26 mouse cellular contexts compared by ENCODE assay signal in the genomic region with DNA sequence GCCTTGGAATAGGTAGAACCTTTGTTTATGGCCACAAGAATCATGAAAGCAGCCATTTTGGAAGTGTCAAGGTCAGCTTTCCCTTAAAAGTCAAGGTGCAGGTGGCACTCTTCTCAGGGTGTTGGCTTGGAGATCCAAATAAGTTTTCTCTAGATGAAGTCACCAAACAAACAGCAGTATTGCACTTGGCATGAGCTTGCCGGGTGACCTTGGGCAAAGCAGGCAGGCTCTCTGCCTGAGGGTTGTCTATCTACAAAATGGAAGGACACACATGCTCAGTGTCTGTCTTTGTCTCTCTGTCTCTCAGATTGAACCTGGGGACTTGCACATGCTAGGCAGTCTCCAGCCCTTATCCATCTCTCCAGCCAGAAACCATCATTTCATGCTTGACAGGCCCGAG. TPM values are rescaled to one million over a fixed set of nuclear protein-coding genes. Genes with fewer than 3 reads are reported as not detected.
"Had no signal": no experiment of that assay in that cellular context is flagged by ENCODE, and none has a peak within 500 bp of the region (broad histone marks: within the 10 kb centered on the region; RNA-seq: fewer than 3 reads in every experiment).

No protein-coding gene starts in this region.

- ATAC-seq: midbrain, embryonic 15.5 days had no signal

- H3K9ac ChIP-seq: liver, embryonic 15.5 days; lung, embryonic 15.5 days; midbrain, embryonic 12.5 days; midbrain, embryonic 15.5 days; neural tube, embryonic 12.5 days; neural tube, embryonic 15.5 days had no signal

- H3K27ac ChIP-seq: left cerebral cortex, adult 2 months; liver, embryonic 15.5 days; lung, embryonic 15.5 days; midbrain, embryonic 12.5 days; midbrain, embryonic 15.5 days; neural tube, embryonic 12.5 days; neural tube, embryonic 15.5 days had no signal

- H3K4me1 ChIP-seq: lung, embryonic 15.5 days; midbrain, embryonic 15.5 days; neural tube, embryonic 12.5 days; neural tube, embryonic 15.5 days had no signal

- H3K4me3 ChIP-seq: left cerebral cortex, adult 2 months; liver, embryonic 15.5 days; lung, embryonic 15.5 days; midbrain, embryonic 12.5 days; midbrain, embryonic 15.5 days; neural tube, embryonic 12.5 days; neural tube, embryonic 15.5 days had no signal

- H3K9me3 ChIP-seq: liver, embryonic 15.5 days; lung, embryonic 15.5 days; midbrain, embryonic 12.5 days; midbrain, embryonic 15.5 days; neural tube, embryonic 12.5 days; neural tube, embryonic 15.5 days had no signal

- H3K4me2 ChIP-seq: liver, embryonic 11.5 days; liver, embryonic 15.5 days; lung, embryonic 15.5 days; midbrain, embryonic 12.5 days; midbrain, embryonic 15.5 days; neural tube, embryonic 12.5 days; neural tube, embryonic 15.5 days had no signal

- DNase-seq: kidney, adult 2 months; kidney, postnatal 10 days; kidney, postnatal 36 days; layer of hippocampus, postnatal 36 days; lung, adult 18-20 months; lung, postnatal 10 days; lung, postnatal 36 days; thymus, adult 18-20 months; thymus, postnatal 36 days had no signal

- H3K36me3 ChIP-seq: liver, embryonic 15.5 days; lung, embryonic 15.5 days; midbrain, embryonic 12.5 days; midbrain, embryonic 15.5 days; neural tube, embryonic 12.5 days; neural tube, embryonic 15.5 days had no signal

- H3K27me3 ChIP-seq: liver, embryonic 15.5 days; lung, embryonic 15.5 days; midbrain, embryonic 12.5 days; midbrain, embryonic 15.5 days; neural tube, embryonic 12.5 days; neural tube, embryonic 15.5 days had no signal

RNA-seq across cellular contexts. Expression of gene Cela2a, which starts 1.4 kb away (rescaled TPM):
- total RNA-seq: layer of hippocampus, adult 8-10 months; layer of hippocampus, postnatal 10 days; layer of hippocampus, postnatal 36 days; left cerebral cortex, adult 2 months; left cerebral cortex, postnatal 10 days; left cerebral cortex, postnatal 36 days; megakaryocyte progenitor cell, adult 5-6 weeks; megakaryocyte-erythroid progenitor cell, adult 5-6 weeks had no signal
- polyA plus RNA-seq: kidney, embryonic 14.5 days; limb, embryonic 11.5 days; liver, embryonic 11.5 days; lung, embryonic 15.5 days; midbrain, embryonic 12.5 days; neural tube, embryonic 12.5 days; neural tube, embryonic 15.5 days had no signal

RNA-seq across cellular contexts. Expression of gene Ctrc, which starts 18.8 kb away (rescaled TPM):
- total RNA-seq: layer of hippocampus, adult 8-10 months; layer of hippocampus, postnatal 10 days; layer of hippocampus, postnatal 36 days; left cerebral cortex, adult 2 months; left cerebral cortex, postnatal 10 days; left cerebral cortex, postnatal 36 days; megakaryocyte progenitor cell, adult 5-6 weeks; megakaryocyte-erythroid progenitor cell, adult 5-6 weeks had no signal
- polyA plus RNA-seq: kidney, adult 2 months; kidney, embryonic 14.5 days; limb, embryonic 11.5 days; limb, embryonic 14.5 days; liver, embryonic 11.5 days; liver, embryonic 15.5 days; lung, embryonic 15.5 days; midbrain, embryonic 12.5 days; midbrain, embryonic 15.5 days; neural tube, embryonic 12.5 days; neural tube, embryonic 15.5 days had no signal
